Mouse (Mus musculus) cerebellum, adult 2 months (tissue): ENCODE measurements around the gene Olfr1130. TPM values are rescaled to one million over a fixed set of nuclear protein-coding genes. Genes with fewer than 3 reads are reported as not detected.
"Not testable (repeated sequence)": the region's sequence is repeated elsewhere in the genome, so short reads cannot be mapped to it uniquely, and the experiment has no call there.

Experiments used
- DNase-seq, 2 experiments: peaks; one replicate each; pipeline ENCODE4 v3.0.0; 2021
- H3K27ac ChIP-seq: fragments of 200-500 bp; 2 replicates; pipeline ENCODE4 v1.5.1; 2012; ENCODE audit warnings: low read length, control low read depth, inconsistent platforms; ENCODE audit not compliant: insufficient read depth
- H3K27me3 ChIP-seq: fragments of 200-500 bp; 2 replicates; pipeline ENCODE4 v1.6.1; 2012; ENCODE audit warnings: inconsistent platforms, mild to moderate bottlenecking, low read length, moderate library complexity; ENCODE audit not compliant: control insufficient read depth, insufficient read depth
- H3K4me1 ChIP-seq: fragments of 200-500 bp; 2 replicates; pipeline ENCODE4 v1.6.1; 2011; ENCODE audit warnings: low read length; ENCODE audit not compliant: control insufficient read depth, insufficient read depth
- H3K4me3 ChIP-seq: fragments of 200-500 bp; replicated peaks from 2 replicates; pipeline ENCODE3; 2011; ENCODE audit warnings: mild to moderate bottlenecking, low read depth, low read length, control low read depth; ENCODE audit not compliant: insufficient read depth
- CTCF ChIP-seq: fragments of 200-500 bp; IDR thresholded peaks from 2 replicates; pipeline ENCODE4 v1.5.1; 2011; ENCODE audit warnings: low read depth, mild to moderate bottlenecking, control low read depth, low read length, moderate library complexity, borderline replicate concordance; ENCODE audit not compliant: insufficient read depth
- POLR2A ChIP-seq: fragments of 200-500 bp; IDR thresholded peaks from 2 replicates; pipeline ENCODE4 v1.6.1; 2011; ENCODE audit warnings: low read length, control low read depth, borderline replicate concordance; ENCODE audit not compliant: insufficient read depth
- whole genome bisulfite sequencing: fragments of 180-500 bp; shearing (Covaris S2); methylation state at CpG from one replicate; pipeline ENCODE4 v1.1.7; 2018; 5-methylcytosine and 5-hydroxymethylcytosine counted together
- polyA plus RNA-seq: library from polyadenylated mRNA; depleted of rRNA; stranded (reverse); fragments of >200 nt; gene quantifications from 2 replicates; pipeline ENCODE4 v1.2.3, GENCODE M21; 2012; rRNA removed

The Olfr1130 gene
- not detected in 2 replicates for polyA plus RNA-seq

- H3K27me3 ChIP-seq, H3K4me3 ChIP-seq, H3K27ac ChIP-seq, H3K4me1 ChIP-seq, DNase-seq: not testable (repeated sequence)
Observed at GRCm38 (mm10) chr2:87605912-87606311, at the start of gene Olfr1130. Olfr1130 (plus strand) TSS chr2:87606212.

GRCm38 (mm10) chr2:87573602-87574001 lies 32.4 kb upstream of the Olfr1130 start, which contains the start of gene Olfr1129:
Olfr1129 (plus strand) TSS chr2:87573902.
- H3K4me3 ChIP-seq, H3K4me1 ChIP-seq, DNase-seq, H3K27me3 ChIP-seq, H3K27ac ChIP-seq: not testable (repeated sequence)
- 65% methylated on average over 1 of the region's 1 CpGs for WGBS

GRCm38 (mm10) chr2:87626804-87627203 lies 20.8 kb downstream of the Olfr1130 start, which contains the start of gene Olfr1131:
Olfr1131 (plus strand) TSS chr2:87627104.
- TF ChIP-seq CTCF (no peak), POLR2A (no peak)
- Histone ChIP-seq H3K27ac (no peak within 1 kb of the TSS), H3K4me3 (no peak within 1 kb of the TSS), H3K27me3 (no peaks in the 10 kb centered on the region), H3K4me1 (no peaks in the 10 kb centered on the region)
- DNase-seq: no peak
- 69% methylated on average over 3 of the region's 3 CpGs for WGBS

- no peak within 1 kb of the TSS for H3K27ac ChIP-seq
- H3K4me3 ChIP-seq: no peak within 1 kb of the TSS
- TF ChIP-seq POLR2A: no peak
- TF ChIP-seq CTCF: no peak
- H3K27me3 ChIP-seq: no peaks in the 10 kb centered on the region
- H3K4me1 ChIP-seq: no peaks in the 10 kb centered on the region
- DNase-seq: no peak
Observed at GRCm38 (mm10) chr2:87637435-87637834, 31.4 kb downstream of the Olfr1130 start, which contains the start of gene Olfr1132. Olfr1132 (minus strand) TSS chr2:87637535.

- no peak overlapping the region for H3K27ac ChIP-seq
- H3K4me1 ChIP-seq: no peaks in the 10 kb centered on the region
- no peak overlapping the region for H3K4me3 ChIP-seq
- DNase-seq: no peak
- TF ChIP-seq POLR2A (no peak), CTCF (no peak)
- no peaks in the 10 kb centered on the region for H3K27me3 ChIP-seq
Observed at GRCm38 (mm10) chr2:87642441-87642840, 36.4 kb downstream of the Olfr1130 start.

- Histone ChIP-seq H3K27ac (no peak within 1 kb of the TSS), H3K4me3 (no peak within 1 kb of the TSS), H3K27me3 (no peaks in the 10 kb centered on the region), H3K4me1 (no peaks in the 10 kb centered on the region)
- TF ChIP-seq POLR2A (no peak), CTCF (no peak)
- DNase-seq: no peak
Observed at GRCm38 (mm10) chr2:87647274-87647673, 41.3 kb downstream of the Olfr1130 start, which contains the start of gene Olfr1133. Olfr1133 (minus strand) TSS chr2:87647374.

GRCm38 (mm10) chr2:87658360-87658759 lies 52.3 kb downstream of the Olfr1130 start, which contains the start of gene Olfr1134:
Olfr1134 (minus strand) TSS chr2:87658460.
- no peaks in the 10 kb centered on the region for H3K4me1 ChIP-seq
- WGBS: 73% methylated on average over 2 of the region's 2 CpGs
- no peak for TF ChIP-seq CTCF
- TF ChIP-seq POLR2A: no peak
- H3K27me3 ChIP-seq: no peaks in the 10 kb centered on the region
- H3K27ac ChIP-seq: no peak within 1 kb of the TSS
- DNase-seq: no peak
- no peak within 1 kb of the TSS for H3K4me3 ChIP-seq

Other genes with a start within 250 kb of the Olfr1130 start
- gene Olfr1121, start 236.3 kb upstream of the Olfr1130 start, polyA plus RNA-seq: not detected in 2 replicates
- gene Olfr1122, start 220.4 kb upstream of the Olfr1130 start, polyA plus RNA-seq: not detected in 2 replicates
- gene Olfr1123, start 189.6 kb upstream of the Olfr1130 start, polyA plus RNA-seq: not detected in 2 replicates
- gene Olfr1124, start 175.9 kb upstream of the Olfr1130 start, polyA plus RNA-seq: not detected in 2 replicates
- not detected in 2 replicates for gene Olfr1126, start 152.2 kb upstream of the Olfr1130 start, polyA plus RNA-seq
- gene Pramel7, start 109.1 kb upstream of the Olfr1130 start, polyA plus RNA-seq: not detected in 2 replicates
- gene Pramel6, start 99.6 kb upstream of the Olfr1130 start, polyA plus RNA-seq: not detected in 2 replicates
- gene Olfr153, start 74.4 kb upstream of the Olfr1130 start, polyA plus RNA-seq: 0.08 TPM in 1 of 2 replicates, not detected in the other
- gene Olfr1128, start 60.7 kb upstream of the Olfr1130 start, polyA plus RNA-seq: not detected in 2 replicates
- not detected in 2 replicates for gene Olfr1129, start 32.3 kb upstream of the Olfr1130 start, polyA plus RNA-seq
- not detected in 2 replicates for gene Olfr1131, start 20.9 kb downstream of the Olfr1130 start, polyA plus RNA-seq
- not detected in 2 replicates for gene Olfr1132, start 31.3 kb downstream of the Olfr1130 start, polyA plus RNA-seq
- gene Olfr1133, start 41.2 kb downstream of the Olfr1130 start, polyA plus RNA-seq: not detected in 2 replicates
- gene Olfr1134, start 52.2 kb downstream of the Olfr1130 start, polyA plus RNA-seq: not detected in 2 replicates
- not detected in 2 replicates for gene Olfr1135, start 67.5 kb downstream of the Olfr1130 start, polyA plus RNA-seq
- not detected in 2 replicates for gene Olfr1136, start 87.7 kb downstream of the Olfr1130 start, polyA plus RNA-seq
- not detected in 2 replicates for gene Olfr1137, start 107.0 kb downstream of the Olfr1130 start, polyA plus RNA-seq
- gene Olfr1138, start 133.8 kb downstream of the Olfr1130 start, polyA plus RNA-seq: not detected in 2 replicates
- gene Olfr1140, start 137.5 kb downstream of the Olfr1130 start, polyA plus RNA-seq: not detected in 2 replicates
- not detected in 2 replicates for gene Olfr1141, start 147.8 kb downstream of the Olfr1130 start, polyA plus RNA-seq
- gene Olfr152, start 173.3 kb downstream of the Olfr1130 start, polyA plus RNA-seq: not detected in 2 replicates
- gene Olfr1143, start 194.4 kb downstream of the Olfr1130 start, polyA plus RNA-seq: not detected in 2 replicates
- gene Olfr1145, start 203.6 kb downstream of the Olfr1130 start, polyA plus RNA-seq: not detected in 2 replicates
- not detected in 2 replicates for gene Olfr1148, start 224.3 kb downstream of the Olfr1130 start, polyA plus RNA-seq
- not detected in 2 replicates for gene Olfr1150-ps1, start 237.8 kb downstream of the Olfr1130 start, polyA plus RNA-seq
- gene Olfr1151, start 249.7 kb downstream of the Olfr1130 start, polyA plus RNA-seq: not detected in 2 replicates